Mouse (Mus musculus) heart, postnatal 36 days (tissue): ENCODE results near the gene Rnf212b. TPM values are rescaled to one million over a fixed set of nuclear protein-coding genes. Genes with fewer than 3 reads are reported as not detected.
A peak's percentile ranks its signal among the peaks of the same experiment; 100 is the strongest.
"Not testable (repeated sequence)": the region's sequence is repeated elsewhere in the genome, so short reads cannot be mapped to it uniquely, and the experiment has no call there.

Experiments
- DNase-seq, 2 experiments: peaks; one replicate each; pipeline ENCODE4 v3.0.0; 2021 to 2022
- intact Hi-C: fragments of 180-260 bp; cut with DNase I; formaldehyde crosslinking; loops from one replicate; pipeline ENCODE4 v1.15.1; 2025
- total RNA-seq, 2 experiments: library from RNA; stranded (reverse); gene quantifications; 2 replicates each; pipeline ENCODE4 v1.2.3; 2021

Gene Rnf212b
- total RNA-seq, result not detected

DNA sequence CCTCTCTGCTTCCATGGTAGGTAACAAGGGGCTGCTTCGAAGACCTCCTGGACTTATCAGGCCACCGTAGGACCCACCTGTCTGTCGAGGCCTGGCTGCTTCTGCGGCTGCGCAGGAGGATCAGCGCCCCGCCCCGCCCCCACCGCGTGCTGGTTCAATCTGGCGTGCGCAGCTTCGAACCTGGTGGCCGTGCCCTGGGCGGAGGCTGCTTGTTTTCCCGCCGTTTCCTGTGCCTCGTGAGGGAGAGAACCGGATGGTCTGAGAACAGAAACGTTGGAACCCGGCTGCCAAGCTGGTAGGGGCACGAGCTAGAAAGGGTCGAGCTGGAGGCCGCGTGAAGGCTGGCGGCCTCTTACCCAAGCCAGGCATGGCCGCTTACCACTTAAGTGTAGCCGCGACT lies at the start of gene Rnf212b:
Rnf212b (plus strand) TSS at position 151 of the 400 bp plus-strand sequence.
- intact Hi-C loops, result no loop called here
- DNase-seq, result no peak

GRCm38 (mm10) chr14:54766937-54767336 lies 47.0 kb upstream of the Rnf212b start:
- intact Hi-C loops, DNase-seq: not testable (repeated sequence)

GRCm38 (mm10) chr14:54768314-54769067 lies 45.5 kb upstream of the Rnf212b start:
- no peak for DNase-seq
- intact Hi-C loops, result no loop called here

GRCm38 (mm10) chr14:54769068-54769425 lies 44.9 kb upstream of the Rnf212b start:
- DNase-seq, result no peak
- intact Hi-C loops, result no loop called here

DNA sequence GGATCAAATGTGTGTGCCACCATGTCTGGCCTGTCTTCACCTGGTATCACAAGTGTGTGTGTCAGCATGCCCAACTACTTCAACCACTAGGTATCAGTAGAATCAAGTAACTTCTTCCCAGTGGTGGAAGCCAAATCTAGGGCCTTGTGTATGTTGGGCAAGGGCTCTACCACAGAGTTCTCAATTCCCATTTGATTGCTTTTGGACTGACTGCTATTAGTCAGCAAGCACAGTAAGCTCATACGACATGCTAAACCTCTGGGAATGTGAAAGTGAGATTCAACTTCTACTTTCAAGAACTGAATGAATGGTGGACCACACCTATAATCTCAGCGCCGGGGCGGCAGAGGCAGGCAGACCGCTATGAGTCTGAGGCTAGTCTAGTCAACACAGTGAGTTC lies 43.6 kb upstream of the Rnf212b start:
- intact Hi-C loops, result no loop called here
- DNase-seq, result no peak

- intact Hi-C loops, result no loop called here
- no peak for DNase-seq
Observed at GRCm38 (mm10) chr14:54772333-54772856, 41.5 kb upstream of the Rnf212b start.

- intact Hi-C loops, result no loop called here
- no peak for DNase-seq
Observed at GRCm38 (mm10) chr14:54775534-54776041, 38.4 kb upstream of the Rnf212b start.

GRCm38 (mm10) chr14:54776768-54777167 lies 37.2 kb upstream of the Rnf212b start:
- intact Hi-C loops, result no loop called here
- no peak for DNase-seq

DNA sequence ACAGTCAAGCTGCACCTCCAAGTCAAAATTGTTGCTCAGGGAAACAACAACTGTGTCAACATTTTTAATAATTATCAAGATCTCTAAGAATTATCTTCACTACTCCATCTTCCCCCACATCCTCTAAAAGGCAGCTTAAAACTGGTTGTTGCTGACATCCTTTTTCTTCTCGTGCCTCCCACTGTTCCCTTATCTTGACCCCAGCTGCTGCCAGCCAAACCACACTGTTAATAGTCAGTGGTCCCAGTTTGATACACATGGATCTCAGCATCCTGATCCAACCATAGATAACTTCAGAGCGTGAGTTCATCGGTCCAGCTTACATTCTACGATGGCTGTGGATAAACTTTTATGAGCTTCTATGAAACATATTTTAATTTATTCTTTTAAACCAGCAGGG lies 36.0 kb upstream of the Rnf212b start:
- intact Hi-C loops, result no loop called here
- DNase-seq, result no peak

- DNase-seq, result no peak
- intact Hi-C loops, result no loop called here
Observed at GRCm38 (mm10) chr14:54780084-54780483, 33.9 kb upstream of the Rnf212b start.

- intact Hi-C loops, result no loop called here
- peak; percentile 49 to 68 for DNase-seq
Observed at GRCm38 (mm10) chr14:54780836-54781609, 32.9 kb upstream of the Rnf212b start.

- DNase-seq, result peak; percentile 55 to 68
- intact Hi-C loops, result no loop called here
Observed at GRCm38 (mm10) chr14:54781610-54782365, 32.2 kb upstream of the Rnf212b start, which contains the start of gene Slc7a8. Gene Slc7a8, minus strand, starts transcription at chr14:54781946.

GRCm38 (mm10) chr14:54782971-54783370 lies 31.0 kb upstream of the Rnf212b start:
- DNase-seq, result no peak
- intact Hi-C loops, result no loop called here

- peak; percentile 49 to 76 for DNase-seq
- intact Hi-C loops, result loop anchor here (1.0 kb wide), 1 partner anchor 72 kb away; no protein-coding TSS in a partner anchor
Observed at GRCm38 (mm10) chr14:54785898-54786297, 28.0 kb upstream of the Rnf212b start.

DNA sequence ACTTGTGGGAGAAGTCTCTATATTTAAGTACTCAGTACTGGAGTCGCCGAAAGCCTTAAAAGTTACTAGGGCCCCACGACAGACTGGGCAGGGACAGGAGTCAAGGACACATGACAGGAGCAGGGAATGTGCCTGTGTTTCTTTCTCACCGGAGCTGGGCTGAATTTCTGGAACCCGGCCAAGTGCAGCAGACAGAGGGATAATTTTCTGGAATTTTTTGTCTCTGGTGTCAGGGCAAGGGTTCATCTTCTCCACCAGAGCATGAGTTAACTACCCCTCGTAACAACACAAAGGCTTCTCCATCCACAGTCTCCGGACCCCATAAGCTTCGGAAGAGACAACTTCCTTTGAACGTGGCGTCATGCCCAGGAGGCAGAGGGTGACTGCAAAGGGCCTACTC lies 27.5 kb upstream of the Rnf212b start:
- DNase-seq, result peak; percentile 13 to 17
- intact Hi-C loops, result loop anchor here (1.0 kb wide), 1 partner anchor 72 kb away; no protein-coding TSS in a partner anchor

- intact Hi-C loops, result no loop called here
Observed at GRCm38 (mm10) chr14:54787226-54787625, 26.7 kb upstream of the Rnf212b start.

GRCm38 (mm10) chr14:54788231-54788630 lies 25.7 kb upstream of the Rnf212b start:
- intact Hi-C loops, result no loop called here

More at GRCm38 (mm10) chr14:54787226-54787625, 26.7 kb upstream of the Rnf212b start:
- DNase-seq, result no peak

DNA sequence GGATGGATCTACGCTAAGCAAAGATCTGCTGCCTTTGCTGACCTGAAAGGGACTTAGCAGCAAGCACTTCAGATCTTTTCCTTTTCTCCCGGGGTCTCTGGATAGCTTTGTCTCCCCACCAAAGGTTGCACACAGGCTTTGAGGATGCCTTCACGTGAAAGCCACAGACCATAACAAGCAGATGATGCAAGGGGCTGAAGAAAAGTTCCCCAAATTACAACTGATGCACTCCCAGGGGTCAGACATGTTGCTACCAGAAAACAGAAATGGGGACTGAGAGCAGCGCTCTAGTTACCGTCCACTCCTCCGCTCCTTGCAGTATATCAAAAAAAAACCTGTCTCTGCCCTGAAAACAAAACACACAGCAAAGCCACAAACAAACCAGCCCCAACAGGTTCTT lies 21.8 kb upstream of the Rnf212b start:
- intact Hi-C loops, result no loop called here
- DNase-seq, result no peak

More at GRCm38 (mm10) chr14:54788231-54788630, 25.7 kb upstream of the Rnf212b start:
- DNase-seq, result no peak

GRCm38 (mm10) chr14:54793351-54793750 lies 20.6 kb upstream of the Rnf212b start:
- intact Hi-C loops, result no loop called here
- DNase-seq, result no peak
